Mouse (Mus musculus) megakaryocyte, embryonic 14.5 days (primary cell): Measurements from ENCODE around the gene Efcab3.

Experiments used
- FLI1 ChIP-seq: IDR thresholded peaks from 2 replicates; pipeline ENCODE4 v1.6.1; 2012; ENCODE audit warnings: low read length, inconsistent platforms, mixed read lengths
- GATA1 ChIP-seq: IDR thresholded peaks from 3 replicates; pipeline ENCODE4 v1.6.1; 2012; ENCODE audit warnings: mixed read lengths, low read length, inconsistent platforms, borderline replicate concordance

DNA sequence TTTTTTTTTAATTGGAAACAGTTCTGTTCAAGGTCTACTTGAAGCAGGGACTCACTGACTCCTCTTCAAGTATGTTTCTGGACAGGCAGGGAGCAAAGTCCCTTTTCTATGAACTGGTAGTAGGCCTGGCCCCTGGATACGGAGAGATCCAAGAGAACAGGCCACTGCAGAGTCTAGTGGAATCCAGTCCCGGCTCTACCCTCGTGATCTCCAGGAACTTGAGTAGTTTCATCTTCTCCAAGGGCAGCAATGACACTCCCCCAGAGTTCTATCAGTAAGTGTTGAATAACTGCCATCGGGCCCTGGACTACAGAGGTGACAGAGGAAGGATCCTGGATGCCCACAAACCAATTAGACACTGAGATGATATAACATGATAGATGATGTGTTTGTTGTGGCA lies 92.5 kb downstream of the Efcab3 start:
- TF ChIP-seq GATA1, result no peak
- no peak for TF ChIP-seq FLI1
